Mouse (Mus musculus): Measurements from ENCODE around the gene Hes3. TPM values are rescaled to one million over a fixed set of nuclear protein-coding genes. Genes with fewer than 3 reads are reported as not detected.

Hes3 gene
- polyA plus RNA-seq, 2 experiments: 0.03 TPM; not detected in 1

GRCm38 (mm10) chr4:152324641-152325562 is 33.4 kb upstream of the Hes3 start:
- H3K4me3 ChIP-seq (replicated peaks; ENCODE audit: low read length): peak overlapping the region; percentile 98
- H3K4me1 ChIP-seq (ENCODE audit: control insufficient read depth, insufficient read depth, low read length): peaks cover 10% of the 10 kb centered on the region
- peaks cover 20% of the 10 kb centered on the region for H3K36me3 ChIP-seq (ENCODE audit: control insufficient read depth, insufficient read depth, low read length)
- H3K9ac ChIP-seq (ENCODE audit: low read depth, low read length, severe bottlenecking): peak overlapping the region; percentile 38; the same call in 1 of the 2 replicates
- H3K4me2 ChIP-seq (replicated peaks; ENCODE audit: low read depth, low read length, severe bottlenecking): peak overlapping the region; percentile 79
- ATAC-seq (ENCODE audit: low FRiP score, low read depth): peak; percentile 25
- no peaks in the 10 kb centered on the region for H3K27me3 ChIP-seq (ENCODE audit: control insufficient read depth, insufficient read depth, low read length)
- H3K27ac ChIP-seq (replicated peaks; ENCODE audit: low read depth, low read length): no peak overlapping the region
- WGBS: 56% methylated on average over 16 of the region's 16 CpGs
- DNase-seq (ENCODE audit: low spot score): no peak
- TF ChIP-seq POLR2A (IDR thresholded peaks at IDR 0.05; ENCODE audit: borderline replicate concordance, extremely low read depth, insufficient read depth, insufficient read length): no peak
- no peaks in the 10 kb centered on the region for H3K9me3 ChIP-seq (ENCODE audit: control insufficient read depth, low read length)

GRCm38 (mm10) chr4:152321464-152321863 is 30.0 kb upstream of the Hes3 start:
- DNase-seq (ENCODE audit: low spot score): no peak
- 47% methylated on average over 5 of the region's 5 CpGs for WGBS
- H3K36me3 ChIP-seq (ENCODE audit: control insufficient read depth, insufficient read depth, low read length): no peaks in the 10 kb centered on the region

GRCm38 (mm10) chr4:152318517-152319234 is 27.2 kb upstream of the Hes3 start, which contains the start of gene Rnf207:
Gene Rnf207, minus strand, starts transcription at chr4:152318993.
- TF ChIP-seq POLR2A (IDR thresholded peaks at IDR 0.05; ENCODE audit: borderline replicate concordance, extremely low read depth, insufficient read depth, insufficient read length): no peak
- no peaks in the 10 kb centered on the region for H3K9me3 ChIP-seq (ENCODE audit: control insufficient read depth, low read length)
- peaks cover 52% of the 10 kb centered on the region for H3K27me3 ChIP-seq (ENCODE audit: control insufficient read depth, insufficient read depth, low read length)
- H3K4me2 ChIP-seq (replicated peaks; ENCODE audit: low read depth, low read length, severe bottlenecking): no peak within 1 kb of the TSS; the same call in 1 of the 2 replicates
- no peak within 1 kb of the TSS for H3K4me3 ChIP-seq (replicated peaks; ENCODE audit: low read length)
- H3K9ac ChIP-seq (ENCODE audit: low read depth, low read length, severe bottlenecking): peak within 1 kb of the TSS; percentile 21
- 4% methylated on average over 26 of the region's 26 CpGs for WGBS
- ATAC-seq (ENCODE audit: low FRiP score, low read depth) (no peak), DNase-seq (ENCODE audit: low spot score) (no peak)
- H3K4me1 ChIP-seq (ENCODE audit: control insufficient read depth, insufficient read depth, low read length): peaks cover 5% of the 10 kb centered on the region; the same call in 1 of the 2 replicates
- H3K36me3 ChIP-seq (ENCODE audit: control insufficient read depth, insufficient read depth, low read length): no peaks in the 10 kb centered on the region
- no peak within 1 kb of the TSS for H3K27ac ChIP-seq (replicated peaks; ENCODE audit: low read depth, low read length)

More at GRCm38 (mm10) chr4:152321464-152321863, 30.0 kb upstream of the Hes3 start:
- H3K9me3 ChIP-seq (ENCODE audit: control insufficient read depth, low read length): no peaks in the 10 kb centered on the region
- peaks cover 2% of the 10 kb centered on the region; the same call in 1 of the 2 replicates for H3K4me1 ChIP-seq (ENCODE audit: control insufficient read depth, insufficient read depth, low read length)
- H3K27me3 ChIP-seq (ENCODE audit: control insufficient read depth, insufficient read depth, low read length): peaks cover 24% of the 10 kb centered on the region
- H3K9ac ChIP-seq (ENCODE audit: low read depth, low read length, severe bottlenecking): no peak overlapping the region
- no peak overlapping the region for H3K27ac ChIP-seq (replicated peaks; ENCODE audit: low read depth, low read length)
- TF ChIP-seq POLR2A (IDR thresholded peaks at IDR 0.05; ENCODE audit: borderline replicate concordance, extremely low read depth, insufficient read depth, insufficient read length): no peak
- no peak for ATAC-seq (ENCODE audit: low FRiP score, low read depth)
- H3K4me2 ChIP-seq (replicated peaks; ENCODE audit: low read depth, low read length, severe bottlenecking): no peak overlapping the region
- no peak overlapping the region for H3K4me3 ChIP-seq (replicated peaks; ENCODE audit: low read length)

- H3K9me3 ChIP-seq (ENCODE audit: control insufficient read depth, low read length): no peaks in the 10 kb centered on the region
- WGBS: 82% methylated on average over 6 of the region's 6 CpGs
- no peak overlapping the region for H3K4me3 ChIP-seq (replicated peaks; ENCODE audit: low read length)
- H3K36me3 ChIP-seq (ENCODE audit: control insufficient read depth, insufficient read depth, low read length): no peaks in the 10 kb centered on the region
- H3K4me1 ChIP-seq (ENCODE audit: control insufficient read depth, insufficient read depth, low read length): peaks cover 9% of the 10 kb centered on the region
- no peak overlapping the region for H3K9ac ChIP-seq (ENCODE audit: low read depth, low read length, severe bottlenecking)
- ATAC-seq (ENCODE audit: low FRiP score, low read depth) (no peak), DNase-seq (ENCODE audit: low spot score) (no peak)
- H3K27me3 ChIP-seq (ENCODE audit: control insufficient read depth, insufficient read depth, low read length): peaks cover 62% of the 10 kb centered on the region
- H3K27ac ChIP-seq (replicated peaks; ENCODE audit: low read depth, low read length): no peak overlapping the region
- no peak overlapping the region for H3K4me2 ChIP-seq (replicated peaks; ENCODE audit: low read depth, low read length, severe bottlenecking)
- no peak for TF ChIP-seq POLR2A (IDR thresholded peaks at IDR 0.05; ENCODE audit: borderline replicate concordance, extremely low read depth, insufficient read depth, insufficient read length)
These were observed 26.2 kb upstream of the Hes3 start for GRCm38 (mm10) chr4:152317631-152318033.

All from limb, embryonic 14.5 days (tissue).